Mouse (Mus musculus) heart, adult 18-20 months (tissue): ENCODE results near the gene Mmd. TPM values are rescaled to one million over a fixed set of nuclear protein-coding genes. Genes with fewer than 3 reads are reported as not detected.

ENCODE experiments used
- DNase-seq, 2 experiments: peaks; one replicate each; pipeline ENCODE4 v3.0.0; 2021 to 2022; ENCODE audit warnings: mixed read lengths in 1 of 2
- long read RNA-seq, 2 experiments: library from polyadenylated mRNA; stranded (forward); transcript quantifications; one replicate each; pipeline ENCODE4 v2.0.0; 2021
- total RNA-seq, 2 experiments: library from RNA; stranded (reverse); gene quantifications; 2 replicates each; pipeline ENCODE4 v1.2.3; 2021

The Mmd gene
- 10 to 100 TPM; 25.4 to 29.9 TPM for total RNA-seq
- long read RNA-seq, experiment 1, transcript Mmd-201 (7 exons, 2,677 nt): major isoform, 6 of 12 reads
- long read RNA-seq, experiment 1, partial matches to known transcripts: 6 of 12 reads
- long read RNA-seq, experiment 1, other reads (novel, unspliced or antisense): 0 of 12 reads
- long read RNA-seq, experiment 2, transcript Mmd-201 (7 exons, 2,677 nt): major isoform, 5 of 5 reads
- long read RNA-seq, experiment 2, partial matches to known transcripts: 0 of 5 reads
- long read RNA-seq, experiment 2, other reads (novel, unspliced or antisense): 0 of 5 reads

GRCm38 (mm10) chr11:90249025-90249650 is at the start of gene Mmd:
Gene Mmd (plus strand): TSS chr11:90249456.
- peak; percentile 97 to 99 for DNase-seq

DNA sequence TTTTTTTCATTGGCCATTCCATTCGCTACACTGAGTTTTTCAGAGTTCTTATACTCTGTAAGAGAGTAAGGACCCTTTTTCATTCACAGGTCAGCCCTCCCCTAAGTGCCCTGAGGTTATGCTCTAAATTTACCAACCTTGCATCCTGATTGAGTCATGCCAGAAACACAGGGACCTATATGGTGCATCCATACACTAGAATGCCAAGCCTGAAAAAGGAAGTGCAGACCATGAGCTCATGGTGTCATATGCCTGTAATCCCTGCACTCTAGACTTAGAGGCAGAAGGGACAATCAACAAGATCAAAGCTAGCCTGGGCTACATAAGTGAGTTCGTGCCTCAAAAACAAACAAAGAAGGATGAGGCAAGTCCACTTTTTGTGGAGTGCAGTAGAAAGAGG is 48.4 kb upstream of the Mmd start:
- DNase-seq: no peak

DNA sequence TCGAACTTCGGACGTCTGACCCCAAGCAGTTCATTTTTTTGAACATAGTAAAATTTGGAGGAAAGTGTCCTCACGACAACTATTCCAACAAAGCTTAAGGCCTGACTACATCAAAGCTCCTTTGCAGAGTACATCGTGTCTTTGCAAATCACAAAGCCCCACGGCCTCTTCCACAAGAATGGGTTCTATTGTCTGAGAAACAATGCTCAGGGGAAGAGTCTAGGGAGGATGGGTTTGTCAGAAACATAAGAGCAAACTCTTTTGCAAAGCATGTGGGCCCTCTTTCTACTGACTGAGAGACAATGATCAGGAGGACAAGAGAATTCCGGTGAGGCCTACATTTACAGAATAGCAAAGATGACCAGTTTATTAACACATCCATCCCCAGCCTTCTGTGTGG is 35.0 kb upstream of the Mmd start:
- no peak for DNase-seq

DNA sequence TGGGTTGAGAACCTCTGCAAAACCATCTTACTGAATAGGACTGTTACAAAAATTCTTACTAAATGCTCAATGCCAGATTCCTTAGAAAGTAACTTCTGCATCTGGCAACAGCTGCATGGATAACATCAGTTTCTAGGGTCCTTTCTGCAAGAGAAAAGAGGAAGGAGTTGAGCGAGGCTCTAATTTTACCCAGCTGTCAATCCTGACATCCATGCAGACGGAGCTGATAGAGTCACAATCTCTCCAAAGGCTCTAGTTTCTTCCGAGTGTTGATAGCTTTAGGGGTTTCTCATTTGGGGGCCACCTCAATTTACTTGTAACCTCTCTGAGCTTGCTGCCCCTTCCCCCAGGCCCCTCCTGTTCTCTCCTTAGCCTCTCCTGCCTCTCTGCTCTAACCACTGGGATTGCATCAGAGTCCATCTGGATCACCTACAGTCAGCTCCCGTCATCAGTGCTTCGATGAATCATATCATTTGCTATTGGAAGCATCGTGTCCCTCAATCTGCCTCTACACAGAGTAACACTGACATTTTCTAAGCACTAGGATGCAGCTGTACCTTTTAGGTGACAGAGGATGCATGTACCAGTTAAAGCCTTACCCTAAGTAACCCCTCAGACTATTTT is 29.1 kb upstream of the Mmd start:
- no peak for DNase-seq

DNA sequence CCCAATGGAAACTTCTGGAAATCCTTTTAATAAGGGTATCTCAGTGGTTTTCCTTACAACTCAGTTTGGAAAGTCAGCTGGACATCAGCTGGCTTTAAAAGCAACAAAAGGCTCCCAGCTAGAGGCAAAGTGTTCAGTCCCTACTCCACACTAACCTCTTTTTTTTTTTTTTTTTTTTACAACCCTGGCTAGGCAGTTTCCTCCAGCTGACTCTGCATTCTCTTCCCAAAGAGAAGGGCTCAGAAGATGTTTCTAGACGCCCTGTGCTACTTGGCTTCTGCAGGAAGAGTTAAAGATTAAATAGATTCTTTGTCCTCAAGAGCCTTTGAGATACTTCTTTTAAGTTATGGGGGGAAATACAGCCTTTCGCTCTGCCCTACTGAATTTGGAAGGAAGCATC is 28.5 kb upstream of the Mmd start:
- no peak for DNase-seq

GRCm38 (mm10) chr11:90224914-90225470 is 24.3 kb upstream of the Mmd start:
- DNase-seq: peak; percentile 17 to 63

GRCm38 (mm10) chr11:90227000-90227922 is 22.0 kb upstream of the Mmd start:
- DNase-seq: no peak

GRCm38 (mm10) chr11:90228251-90228949 is 20.9 kb upstream of the Mmd start:
- DNase-seq: no peak

DNA sequence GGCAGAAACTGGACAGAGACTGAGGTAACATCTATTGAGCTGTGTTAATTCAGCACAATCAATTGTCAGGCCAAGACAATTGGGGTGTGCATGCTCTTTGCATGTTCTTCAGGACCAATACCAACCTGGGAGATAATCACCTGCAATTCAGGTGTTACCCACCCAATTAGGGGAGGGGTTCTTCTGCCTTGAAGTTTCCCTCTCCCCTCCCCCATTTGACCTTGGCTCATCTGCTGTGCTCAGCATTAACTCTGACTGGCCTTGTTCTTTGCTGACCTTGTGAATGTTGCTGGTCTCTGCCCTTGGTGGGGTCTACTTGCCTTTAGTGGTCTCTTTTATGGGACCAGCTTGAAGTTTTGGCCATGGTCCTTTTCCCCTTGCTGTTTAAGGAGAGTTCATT is 19.5 kb upstream of the Mmd start:
- no peak for DNase-seq

GRCm38 (mm10) chr11:90230671-90231070 is 18.6 kb upstream of the Mmd start:
- DNase-seq: peak in 1 of 2 experiments; percentile 34

- no peak for DNase-seq
Observed at GRCm38 (mm10) chr11:90231631-90232030, 17.6 kb upstream of the Mmd start.

- DNase-seq: no peak
Observed at GRCm38 (mm10) chr11:90232685-90233084, 16.6 kb upstream of the Mmd start.

- no peak for DNase-seq
Observed at GRCm38 (mm10) chr11:90235221-90235620, 14.0 kb upstream of the Mmd start.

DNA sequence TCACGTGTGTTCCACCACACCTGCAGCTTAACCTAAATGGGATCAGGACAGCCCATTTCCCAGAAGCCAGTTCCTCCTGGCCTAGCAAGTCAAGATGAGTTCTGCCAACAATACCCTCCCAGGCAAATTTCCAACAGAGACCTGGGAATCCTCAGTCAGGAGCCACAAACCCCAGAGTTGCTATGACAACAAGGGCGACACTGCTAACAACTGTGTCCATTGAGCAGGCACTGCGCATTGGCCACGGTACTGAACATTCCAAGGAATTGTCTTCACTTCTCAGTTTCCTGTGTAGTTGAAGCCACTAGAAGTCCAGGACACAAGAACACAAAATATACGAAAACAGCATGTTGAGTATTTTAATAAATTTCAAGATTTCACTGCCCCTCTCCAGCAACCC is 11.6 kb upstream of the Mmd start:
- no peak for DNase-seq

DNA sequence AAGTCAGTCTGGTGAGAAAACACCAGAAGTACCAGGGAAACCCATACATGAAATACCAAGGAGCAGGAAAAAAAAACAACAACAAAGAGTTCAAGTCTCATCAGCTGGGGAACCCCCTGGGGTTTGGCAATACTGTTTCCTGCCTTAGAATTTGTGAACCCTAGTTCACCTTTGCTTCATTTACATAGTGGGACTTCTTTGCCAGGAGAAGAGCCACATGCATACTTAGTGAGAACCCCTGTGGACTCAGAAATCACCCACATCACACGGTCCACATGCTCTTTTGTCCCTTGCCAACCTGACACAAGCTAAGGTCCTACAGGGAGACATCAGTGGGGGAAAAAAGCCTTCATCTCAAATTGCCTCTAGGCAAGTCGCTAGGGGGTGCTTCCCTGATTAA is 10.6 kb upstream of the Mmd start:
- no peak for DNase-seq

- DNase-seq: peak in 1 of 2 experiments; percentile 27
Observed at GRCm38 (mm10) chr11:90240652-90241330, 8.5 kb upstream of the Mmd start.

GRCm38 (mm10) chr11:90241874-90242273 is 7.4 kb upstream of the Mmd start:
- no peak for DNase-seq

- DNase-seq: no peak
Observed at GRCm38 (mm10) chr11:90243300-90243699, 6.0 kb upstream of the Mmd start.

- no peak for DNase-seq
Observed at GRCm38 (mm10) chr11:90245630-90246029, 3.6 kb upstream of the Mmd start.

GRCm38 (mm10) chr11:90246676-90247075 is 2.6 kb upstream of the Mmd start:
- DNase-seq: no peak

- DNase-seq: no peak
Observed at GRCm38 (mm10) chr11:90247793-90248192, 1.5 kb upstream of the Mmd start.
